Mouse (Mus musculus) hindbrain, postnatal 0 days (tissue): ENCODE results near the gene Pik3c2b. TPM values are rescaled to one million over a fixed set of nuclear protein-coding genes. Genes with fewer than 3 reads are reported as not detected.
"Not testable (repeated sequence)": the region's sequence is repeated elsewhere in the genome, so short reads cannot be mapped to it uniquely, and the experiment has no call there.

ENCODE experiments used
- ATAC-seq: fragments of 200-750 bp; cut with Nextera tagmentation; 2 replicates; pipeline ENCODE4 v1.8.0; 2017; ENCODE audit warnings: mild to moderate bottlenecking, moderate TSS enrichment, moderate library complexity
- DNase-seq: peaks from one replicate; pipeline ENCODE4 v3.0.0-alpha.2; 2015; ENCODE audit warnings: low spot score
- H3K27ac ChIP-seq: fragments of 300-500 bp; sonication (generic); 2 replicates; pipeline ENCODE4 v1.5.1; 2014; ENCODE audit warnings: mild to moderate bottlenecking
- H3K27me3 ChIP-seq: fragments of 300-500 bp; sonication (generic); 2 replicates; pipeline ENCODE4 v1.6.1; 2014; ENCODE audit warnings: low read length, mixed read lengths; ENCODE audit not compliant: insufficient read depth
- H3K36me3 ChIP-seq: fragments of 300-500 bp; sonication (generic); 2 replicates; pipeline ENCODE4 v1.6.1; 2014; ENCODE audit warnings: low read length, mixed read lengths; ENCODE audit not compliant: insufficient read depth
- H3K4me1 ChIP-seq: fragments of 300-500 bp; sonication (generic); 2 replicates; pipeline ENCODE4 v1.6.1; 2014; ENCODE audit warnings: antibody characterized with exemption, low read length, mixed read lengths; ENCODE audit not compliant: insufficient read depth
- H3K4me2 ChIP-seq: fragments of 300-500 bp; sonication (generic); 2 replicates; pipeline ENCODE4 v1.6.1; 2014; ENCODE audit warnings: low read depth, mild to moderate bottlenecking, low read length, moderate library complexity, mixed read lengths
- H3K4me3 ChIP-seq: fragments of 300-500 bp; sonication (generic); 2 replicates; pipeline ENCODE4 v1.5.1; 2014; ENCODE audit warnings: low read length
- H3K9ac ChIP-seq: fragments of 300-500 bp; sonication (generic); replicated peaks from 2 replicates; pipeline ENCODE4 v1.6.1; 2014; ENCODE audit warnings: mild to moderate bottlenecking, low read length, moderate library complexity, mixed read lengths
- H3K9me3 ChIP-seq: fragments of 300-500 bp; sonication (generic); 2 replicates; pipeline ENCODE4 v1.6.1; 2016; ENCODE audit warnings: low read length, mixed read lengths
- CTCF ChIP-seq: IDR thresholded peaks from 2 replicates; pipeline ENCODE4 v1.5.1; 2016; ENCODE audit warnings: antibody characterized with exemption, control low read depth, low read depth
- WGBS: fragments of 180-500 bp; shearing (Covaris S2); extraction: QIAGEN DNeasy Blood & Tissue Kit; methylation state at CpG from one replicate; pipeline ENCODE4 v1.1.7; 2014; 5-methylcytosine and 5-hydroxymethylcytosine counted together
- polyA plus RNA-seq: library from polyadenylated mRNA; unstranded; fragments of >200 nt; fragmentation: Nextera tagmentation; extraction: Ambion mirVana; gene quantifications from 2 replicates; pipeline ENCODE4 v1.2.1, GENCODE M21; 2015
- total RNA-seq: library from RNA; depleted of rRNA; stranded (reverse); fragments of >200 nt; gene quantifications from 2 replicates; pipeline ENCODE4 v1.2.3, GENCODE M21; 2014

The Pik3c2b gene
- total and polyA plus RNA-seq, 2 experiments from 2014 or later, result 8.7 to 23.0 TPM

GRCm38 (mm10) chr1:133016775-133017428 is 28.6 kb upstream of the Pik3c2b start:
- ATAC-seq (no peak), DNase-seq (no peak)
- Histone ChIP-seq H3K4me1 (no peaks in the 10 kb centered on the region), H3K4me3 (no peak overlapping the region), H3K9ac (no peak overlapping the region), H3K27me3 (no peaks in the 10 kb centered on the region), H3K27ac (no peak overlapping the region), H3K4me2 (no peak overlapping the region), H3K9me3 (no peaks in the 10 kb centered on the region), H3K36me3 (peaks cover 3% of the 10 kb centered on the region; the same call in 1 of the 2 replicates)
- WGBS, result 93% methylated on average over 9 of the region's 9 CpGs
- no peak for TF ChIP-seq CTCF

GRCm38 (mm10) chr1:133018580-133018979 is 26.9 kb upstream of the Pik3c2b start:
- no peak for DNase-seq
- Histone ChIP-seq H3K27me3 (no peaks in the 10 kb centered on the region), H3K4me2 (no peak overlapping the region), H3K9ac (no peak overlapping the region), H3K36me3 (peaks cover 3% of the 10 kb centered on the region; the same call in 1 of the 2 replicates), H3K27ac (no peak overlapping the region), H3K9me3 (no peaks in the 10 kb centered on the region), H3K4me1 (no peaks in the 10 kb centered on the region), H3K4me3 (no peak overlapping the region)
- WGBS, result 90% methylated on average over 2 of the region's 2 CpGs
- ATAC-seq, result no peak
- TF ChIP-seq CTCF, result no peak

GRCm38 (mm10) chr1:133019312-133019711 is 26.2 kb upstream of the Pik3c2b start:
- Histone ChIP-seq H3K9me3 (no peaks in the 10 kb centered on the region), H3K27me3 (no peaks in the 10 kb centered on the region), H3K27ac (no peak overlapping the region), H3K9ac (no peak overlapping the region), H3K36me3 (peaks cover 3% of the 10 kb centered on the region; the same call in 1 of the 2 replicates), H3K4me3 (no peak overlapping the region), H3K4me1 (peaks cover 1% of the 10 kb centered on the region; the same call in 1 of the 2 replicates), H3K4me2 (no peak overlapping the region)
- no peak for TF ChIP-seq CTCF
- no peak for ATAC-seq
- no peak for DNase-seq

GRCm38 (mm10) chr1:133020137-133020894 is 25.2 kb upstream of the Pik3c2b start:
- no peak for ATAC-seq
- DNase-seq, result no peak

GRCm38 (mm10) chr1:133021391-133021790 is 24.1 kb upstream of the Pik3c2b start:
- Histone ChIP-seq H3K36me3 (peaks cover 3% of the 10 kb centered on the region; the same call in 1 of the 2 replicates), H3K27ac (no peak overlapping the region), H3K27me3 (no peaks in the 10 kb centered on the region), H3K4me2 (no peak overlapping the region), H3K9me3 (no peaks in the 10 kb centered on the region), H3K4me3 (no peak overlapping the region), H3K4me1 (peaks cover 3% of the 10 kb centered on the region; the same call in 1 of the 2 replicates), H3K9ac (no peak overlapping the region)
- ATAC-seq (no peak), DNase-seq (no peak)
- 93% methylated on average over 7 of the region's 7 CpGs for WGBS
- 0 out of 2 replicates have a peak, but pooled peaks have one; percentile 16 for TF ChIP-seq CTCF

More at GRCm38 (mm10) chr1:133020137-133020894, 25.2 kb upstream of the Pik3c2b start:
- TF ChIP-seq CTCF, result no peak
- no peak overlapping the region for H3K27ac ChIP-seq
- no peak overlapping the region for H3K9ac ChIP-seq
- H3K4me3 ChIP-seq, result no peak overlapping the region
- H3K9me3 ChIP-seq, result no peaks in the 10 kb centered on the region
- H3K36me3 ChIP-seq, result peaks cover 3% of the 10 kb centered on the region; the same call in 1 of the 2 replicates
- peaks cover 3% of the 10 kb centered on the region; the same call in 1 of the 2 replicates for H3K4me1 ChIP-seq
- H3K27me3 ChIP-seq, result no peaks in the 10 kb centered on the region
- no peak overlapping the region for H3K4me2 ChIP-seq
- 58% methylated on average over 3 of the region's 3 CpGs for WGBS

- not testable (repeated sequence) for H3K9me3 ChIP-seq, H3K4me3 ChIP-seq, H3K4me1 ChIP-seq, H3K27me3 ChIP-seq, H3K27ac ChIP-seq, ATAC-seq, DNase-seq, H3K36me3 ChIP-seq, H3K9ac ChIP-seq, H3K4me2 ChIP-seq
- WGBS, result 94% methylated on average over 2 of the region's 2 CpGs
Observed at GRCm38 (mm10) chr1:133021971-133022370, 23.5 kb upstream of the Pik3c2b start.

GRCm38 (mm10) chr1:133023723-133024122 is 21.7 kb upstream of the Pik3c2b start:
- not testable (repeated sequence) for H3K9ac ChIP-seq, DNase-seq, H3K9me3 ChIP-seq, H3K27ac ChIP-seq, H3K4me3 ChIP-seq, H3K4me1 ChIP-seq, H3K36me3 ChIP-seq, ATAC-seq, H3K27me3 ChIP-seq
- 93% methylated on average over 3 of the region's 3 CpGs for WGBS
- H3K4me2 ChIP-seq, result peak overlapping the region; percentile 69; the same call in 1 of the 2 replicates
